Mouse (Mus musculus): ENCODE measurements around the gene Elp4. TPM values are rescaled to one million over a fixed set of nuclear protein-coding genes. Genes with fewer than 3 reads are reported as not detected.

Elp4 gene
- polyA plus RNA-seq, 1 experiment, result 1.4 TPM

GRCm38 (mm10) chr2:105796101-105796500 lies 108.3 kb downstream of the Elp4 start:
- no peak overlapping the region for H3K4me3 ChIP-seq (replicated peaks)
- no peaks in the 10 kb centered on the region for H3K4me1 ChIP-seq
- no peak for TF ChIP-seq GATA1 (IDR thresholded peaks at IDR 0.05; ENCODE audit: borderline replicate concordance, low read length)
- TF ChIP-seq FLI1 (IDR thresholded peaks at IDR 0.05; ENCODE audit: low read length), result no peak
- no peaks in the 10 kb centered on the region for H3K9me3 ChIP-seq
- peaks cover 3% of the 10 kb centered on the region for H3K36me3 ChIP-seq (replicated peaks; ENCODE audit: low read length)
- no peaks in the 10 kb centered on the region for H3K27me3 ChIP-seq (replicated peaks)

DNA sequence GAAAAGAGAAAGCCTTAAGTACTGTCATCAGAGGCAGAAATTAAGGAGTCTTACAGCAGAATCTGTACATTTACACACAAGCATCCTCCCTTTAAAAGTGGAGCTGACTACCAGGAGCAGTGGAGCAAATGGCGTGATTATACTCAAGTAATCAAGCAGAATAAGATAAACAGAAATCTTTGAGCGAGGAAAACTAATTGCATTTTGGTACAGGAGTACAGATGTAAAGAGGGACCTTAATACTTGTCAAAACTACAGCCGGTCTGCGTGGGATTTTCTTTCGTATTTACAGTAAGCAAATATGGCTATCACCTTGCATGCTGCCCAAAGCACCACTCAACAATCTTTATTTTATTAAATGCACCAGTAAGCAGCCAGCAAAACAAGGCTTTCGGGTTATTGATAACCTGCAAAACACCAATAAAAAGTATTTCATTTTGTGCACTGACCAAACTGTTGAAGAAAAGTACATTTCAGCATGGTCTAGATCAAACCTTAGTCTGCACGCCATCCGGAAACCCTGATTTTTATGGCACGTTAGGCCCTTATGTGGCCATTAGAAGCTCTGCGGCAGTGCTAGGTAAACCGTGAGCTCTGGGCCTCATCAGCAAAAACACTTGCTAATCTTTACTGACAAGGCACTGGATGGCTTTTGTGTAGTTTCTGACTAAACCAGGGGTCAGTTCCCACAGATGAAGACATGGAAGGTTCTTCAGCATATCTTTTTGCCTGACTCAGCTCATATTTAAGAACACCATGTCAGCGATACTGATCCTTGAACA lies 111.8 kb downstream of the Elp4 start:
- Histone ChIP-seq H3K4me3 (replicated peaks) (no peak overlapping the region), H3K27me3 (replicated peaks) (no peaks in the 10 kb centered on the region), H3K9me3 (no peaks in the 10 kb centered on the region), H3K4me1 (peaks cover 2% of the 10 kb centered on the region; the same call in 1 of the 2 replicates), H3K36me3 (replicated peaks; ENCODE audit: low read length) (peaks cover 3% of the 10 kb centered on the region)
- no peak for TF ChIP-seq GATA1 (IDR thresholded peaks at IDR 0.05; ENCODE audit: borderline replicate concordance, low read length)
- TF ChIP-seq FLI1 (IDR thresholded peaks at IDR 0.05; ENCODE audit: low read length), result no peak

DNA sequence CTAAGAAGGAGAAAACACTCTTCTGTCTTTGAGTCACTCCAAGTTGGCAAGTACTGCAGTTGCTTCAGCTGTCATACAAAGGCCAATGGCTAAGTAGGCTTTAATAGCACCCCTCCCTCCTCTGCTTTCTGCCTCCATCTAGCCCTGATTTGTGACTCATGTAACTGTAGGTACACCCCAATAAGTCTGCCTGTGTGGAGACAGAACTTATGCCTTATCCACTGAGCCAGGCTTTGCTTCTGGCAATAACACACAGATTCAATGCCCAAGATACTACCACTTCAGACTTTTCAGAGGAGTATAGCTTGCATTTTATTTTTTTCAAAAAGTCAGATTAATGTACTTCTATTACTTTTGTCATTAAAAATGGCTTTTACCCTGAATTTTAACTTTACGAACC lies 114.4 kb downstream of the Elp4 start:
- no peaks in the 10 kb centered on the region for H3K27me3 ChIP-seq (replicated peaks)
- H3K4me1 ChIP-seq, result peaks cover 9% of the 10 kb centered on the region; the same call in 1 of the 2 replicates
- no peaks in the 10 kb centered on the region for H3K9me3 ChIP-seq
- H3K36me3 ChIP-seq (replicated peaks; ENCODE audit: low read length), result peaks cover 3% of the 10 kb centered on the region
- H3K4me3 ChIP-seq (replicated peaks), result no peak overlapping the region
- TF ChIP-seq FLI1 (IDR thresholded peaks at IDR 0.05; ENCODE audit: low read length), result no peak
- TF ChIP-seq GATA1 (IDR thresholded peaks at IDR 0.05; ENCODE audit: borderline replicate concordance, low read length), result no peak

DNA sequence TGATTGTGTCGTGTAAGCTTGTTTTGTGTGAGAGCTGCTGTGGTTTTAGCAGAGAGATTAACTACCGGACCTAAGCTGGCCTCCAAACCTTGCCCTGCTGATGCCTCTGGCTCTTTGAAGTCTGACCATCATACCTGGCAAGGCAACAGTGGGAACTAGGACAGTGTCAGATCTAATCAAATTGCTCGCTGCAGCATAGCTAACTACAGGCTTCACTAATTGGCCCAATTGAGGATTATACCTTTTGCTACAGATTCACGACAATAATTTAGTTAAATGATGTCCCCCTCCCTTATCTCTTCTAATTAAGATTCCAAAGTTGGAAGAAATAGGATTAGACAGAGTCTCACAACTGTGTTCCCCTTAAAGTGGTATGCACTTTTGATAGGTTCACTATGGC lies 116.6 kb downstream of the Elp4 start:
- peaks cover 9% of the 10 kb centered on the region; the same call in 1 of the 2 replicates for H3K4me1 ChIP-seq
- H3K9me3 ChIP-seq, result no peaks in the 10 kb centered on the region
- no peaks in the 10 kb centered on the region for H3K36me3 ChIP-seq (replicated peaks; ENCODE audit: low read length)
- no peaks in the 10 kb centered on the region for H3K27me3 ChIP-seq (replicated peaks)
- no peak overlapping the region for H3K4me3 ChIP-seq (replicated peaks)
- TF ChIP-seq GATA1 (IDR thresholded peaks at IDR 0.05; ENCODE audit: borderline replicate concordance, low read length) (no peak), FLI1 (IDR thresholded peaks at IDR 0.05; ENCODE audit: low read length) (no peak)

DNA sequence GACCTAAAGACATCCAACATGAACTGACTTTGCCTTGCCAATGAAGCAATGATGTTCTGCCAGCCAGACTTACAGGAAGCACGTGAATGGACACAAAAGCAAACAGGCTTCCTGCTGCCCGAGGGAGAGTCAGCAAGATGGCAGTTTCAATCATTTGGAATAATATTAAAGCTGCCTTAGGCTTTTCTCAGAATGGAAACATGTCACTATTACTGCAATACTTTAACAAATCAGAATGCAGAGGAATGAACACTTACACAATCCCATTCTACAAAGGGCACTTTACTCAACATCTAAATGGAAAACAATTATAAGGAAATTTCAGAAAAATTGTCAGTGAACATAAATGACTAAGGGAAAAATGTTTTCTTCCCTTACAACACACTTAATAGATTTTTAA lies 117.4 kb downstream of the Elp4 start:
- TF ChIP-seq GATA1 (IDR thresholded peaks at IDR 0.05; ENCODE audit: borderline replicate concordance, low read length) (no peak), FLI1 (IDR thresholded peaks at IDR 0.05; ENCODE audit: low read length) (no peak)
- H3K4me3 ChIP-seq (replicated peaks), result no peak overlapping the region
- peaks cover 9% of the 10 kb centered on the region; the same call in 1 of the 2 replicates for H3K4me1 ChIP-seq
- H3K9me3 ChIP-seq, result no peaks in the 10 kb centered on the region
- H3K36me3 ChIP-seq (replicated peaks; ENCODE audit: low read length), result no peaks in the 10 kb centered on the region
- no peaks in the 10 kb centered on the region for H3K27me3 ChIP-seq (replicated peaks)

DNA sequence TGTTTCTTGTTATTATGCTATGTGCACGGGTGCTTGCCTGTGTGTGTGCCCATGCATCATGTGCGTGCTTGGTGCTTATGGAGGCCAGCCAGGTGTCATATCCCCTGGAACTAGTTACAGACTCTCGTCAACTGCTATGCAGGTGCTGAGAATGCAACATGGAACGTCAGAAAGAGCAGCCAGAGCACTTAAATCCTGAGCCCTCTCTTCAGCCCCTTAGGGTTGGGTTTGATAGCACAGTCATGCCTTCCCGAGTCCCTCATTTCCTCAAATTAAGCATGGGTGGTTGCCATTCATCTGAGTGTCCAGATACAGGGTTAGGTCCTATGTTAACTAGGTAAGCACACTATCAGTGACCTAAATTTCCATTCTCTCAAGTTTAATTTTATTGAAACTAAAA lies 121.5 kb downstream of the Elp4 start:
- H3K4me1 ChIP-seq, result peaks cover 9% of the 10 kb centered on the region; the same call in 1 of the 2 replicates

DNA sequence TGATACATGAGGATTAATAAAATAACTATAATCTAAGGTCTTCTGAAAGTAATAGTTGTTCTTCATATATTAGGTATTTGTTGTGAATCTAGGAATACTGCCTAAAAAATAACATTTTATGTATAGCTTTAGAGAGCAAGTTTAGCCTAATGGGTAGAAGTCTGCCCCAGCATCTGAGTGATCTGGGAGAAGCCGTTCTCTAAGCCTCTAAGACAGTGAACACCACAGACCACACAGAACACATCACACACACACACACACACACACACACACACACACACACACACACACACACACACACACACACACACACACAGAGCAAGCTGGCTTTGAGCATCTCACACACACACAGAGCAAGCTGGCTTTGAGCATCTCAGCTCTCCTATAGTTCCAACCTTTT lies 123.6 kb downstream of the Elp4 start:
- H3K4me1 ChIP-seq, result no peaks in the 10 kb centered on the region
- no peaks in the 10 kb centered on the region for H3K9me3 ChIP-seq
- no peak overlapping the region for H3K4me3 ChIP-seq (replicated peaks)
- TF ChIP-seq FLI1 (IDR thresholded peaks at IDR 0.05; ENCODE audit: low read length) (no peak), GATA1 (IDR thresholded peaks at IDR 0.05; ENCODE audit: borderline replicate concordance, low read length) (no peak)
- H3K36me3 ChIP-seq (replicated peaks; ENCODE audit: low read length), result no peaks in the 10 kb centered on the region
- H3K27me3 ChIP-seq (replicated peaks), result no peaks in the 10 kb centered on the region

More for the DNA sequence above, 121.5 kb downstream of the Elp4 start:
- Histone ChIP-seq H3K4me3 (replicated peaks) (no peak overlapping the region), H3K36me3 (replicated peaks; ENCODE audit: low read length) (no peaks in the 10 kb centered on the region), H3K27me3 (replicated peaks) (no peaks in the 10 kb centered on the region), H3K9me3 (no peaks in the 10 kb centered on the region)
- TF ChIP-seq FLI1 (IDR thresholded peaks at IDR 0.05; ENCODE audit: low read length), result no peak

DNA sequence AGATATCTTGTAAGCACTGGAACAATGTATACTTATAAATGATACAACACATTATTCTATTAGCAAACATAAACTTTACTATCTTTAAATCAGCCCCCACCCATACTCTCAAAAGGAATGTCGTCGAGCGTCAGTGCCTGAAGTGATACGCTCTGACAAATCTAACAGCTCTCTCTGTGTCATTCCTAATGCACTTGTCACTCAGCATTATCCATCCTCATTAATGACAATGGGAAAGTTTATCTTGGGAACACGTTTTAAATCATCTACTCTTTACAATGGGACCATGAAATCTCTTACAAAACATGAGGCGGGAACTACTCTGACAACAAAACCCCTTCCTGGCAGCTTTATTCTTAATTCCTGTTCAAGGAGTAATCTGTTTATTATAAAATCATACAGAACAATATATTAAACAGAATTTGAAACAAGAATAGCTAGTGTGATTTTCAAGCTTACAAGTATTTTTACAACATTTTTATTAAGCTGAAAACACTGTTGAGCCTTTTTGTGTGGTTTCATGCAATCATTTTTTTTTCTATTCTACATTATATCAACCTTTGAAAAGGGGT lies 125.0 kb downstream of the Elp4 start:
- no peak overlapping the region for H3K4me3 ChIP-seq (replicated peaks)
- TF ChIP-seq GATA1 (IDR thresholded peaks at IDR 0.05; ENCODE audit: borderline replicate concordance, low read length) (no peak), FLI1 (IDR thresholded peaks at IDR 0.05; ENCODE audit: low read length) (no peak)
- H3K9me3 ChIP-seq, result no peaks in the 10 kb centered on the region
- no peaks in the 10 kb centered on the region for H3K27me3 ChIP-seq (replicated peaks)
- H3K4me1 ChIP-seq, result no peaks in the 10 kb centered on the region
- no peaks in the 10 kb centered on the region for H3K36me3 ChIP-seq (replicated peaks; ENCODE audit: low read length)

DNA sequence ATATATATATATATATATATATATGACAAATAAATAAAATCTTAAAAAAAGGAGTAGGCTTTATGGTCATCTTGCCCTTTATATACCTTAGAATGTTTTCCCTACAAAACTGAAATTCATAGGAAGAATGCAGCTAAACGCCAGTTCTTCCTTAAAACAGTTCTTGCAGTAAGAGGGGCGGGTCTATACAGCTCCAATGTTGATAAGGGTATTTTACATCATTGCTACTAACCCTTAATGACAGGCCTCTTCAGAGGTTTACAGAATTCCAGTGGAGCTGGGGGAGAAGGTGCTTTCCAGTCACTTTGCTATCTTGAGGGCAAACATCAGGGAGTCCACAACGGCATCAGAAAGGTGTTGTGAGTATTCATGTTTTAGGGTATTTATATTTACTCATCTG lies 133.1 kb downstream of the Elp4 start:
- Histone ChIP-seq H3K4me1 (no peaks in the 10 kb centered on the region), H3K36me3 (replicated peaks; ENCODE audit: low read length) (no peaks in the 10 kb centered on the region), H3K9me3 (peaks cover 7% of the 10 kb centered on the region), H3K27me3 (replicated peaks) (no peaks in the 10 kb centered on the region), H3K4me3 (replicated peaks) (no peak overlapping the region)
- TF ChIP-seq GATA1 (IDR thresholded peaks at IDR 0.05; ENCODE audit: borderline replicate concordance, low read length) (no peak), FLI1 (IDR thresholded peaks at IDR 0.05; ENCODE audit: low read length) (no peak)

DNA sequence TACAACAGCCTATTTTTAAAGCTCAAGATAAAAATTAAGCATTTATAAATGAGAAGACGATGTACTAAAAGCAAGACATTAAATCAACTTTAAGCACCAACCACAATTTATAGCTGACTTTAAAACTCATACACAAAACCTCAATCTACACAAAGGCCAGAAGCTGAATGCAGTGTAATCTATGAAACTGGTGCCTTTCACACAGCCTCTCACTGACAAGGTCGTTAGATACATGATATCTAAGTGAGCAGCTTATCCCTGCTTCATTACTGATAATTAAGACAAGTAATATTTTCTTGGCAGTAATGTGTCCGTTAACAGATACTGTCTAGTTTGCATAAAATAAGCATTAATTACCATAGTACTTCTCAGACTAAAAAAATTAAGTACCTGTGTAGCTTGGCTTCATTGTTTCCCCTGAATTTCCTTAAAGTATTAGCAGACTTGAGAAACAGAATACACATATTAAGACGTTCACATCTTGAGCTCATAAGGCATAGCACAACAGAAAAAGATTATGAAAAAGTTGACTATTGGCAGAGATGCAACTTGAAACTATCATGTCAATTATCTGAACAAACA lies 134.5 kb downstream of the Elp4 start:
- Histone ChIP-seq H3K4me1 (no peaks in the 10 kb centered on the region), H3K27me3 (replicated peaks) (no peaks in the 10 kb centered on the region), H3K9me3 (peaks cover 7% of the 10 kb centered on the region), H3K36me3 (replicated peaks; ENCODE audit: low read length) (no peaks in the 10 kb centered on the region), H3K4me3 (replicated peaks) (no peak overlapping the region)
- TF ChIP-seq FLI1 (IDR thresholded peaks at IDR 0.05; ENCODE audit: low read length), result no peak
- no peak for TF ChIP-seq GATA1 (IDR thresholded peaks at IDR 0.05; ENCODE audit: borderline replicate concordance, low read length)

Measured in megakaryocyte, embryonic 14.5 days (primary cell).